Mouse (Mus musculus) kidney, embryonic 15.5 days (tissue): ENCODE measurements at regions not wholly inside any gene's neighbourhood (a gene's known extent, or its start where the extent isn't known, plus 50 kb on each side); places are given as distances from the start of the nearest gene placed in this dataset.

Experiments used
- ATAC-seq: fragments of 200-750 bp; cut with Nextera tagmentation; replicated peaks from 2 replicates; pipeline ENCODE4 v1.8.0; 2017; ENCODE audit warnings: moderate TSS enrichment; ENCODE audit not compliant: low FRiP score
- H3K27ac ChIP-seq: fragments of 300-500 bp; sonication (generic); 2 replicates; pipeline ENCODE4 v1.5.1; 2015; ENCODE audit warnings: mild to moderate bottlenecking, inconsistent platforms
- H3K27me3 ChIP-seq: fragments of 300-500 bp; sonication (generic); 2 replicates; pipeline ENCODE4 v1.6.1; 2015; ENCODE audit warnings: inconsistent platforms
- H3K36me3 ChIP-seq: fragments of 300-500 bp; sonication (generic); 2 replicates; pipeline ENCODE4 v1.6.1; 2015; ENCODE audit warnings: inconsistent platforms
- H3K4me1 ChIP-seq: fragments of 300-500 bp; sonication (generic); 2 replicates; pipeline ENCODE4 v1.6.1; 2015; ENCODE audit warnings: inconsistent platforms
- H3K4me2 ChIP-seq: fragments of 300-500 bp; sonication (generic); 2 replicates; pipeline ENCODE4 v1.6.1; 2015; ENCODE audit warnings: moderate library complexity, mild to moderate bottlenecking, inconsistent platforms
- H3K4me3 ChIP-seq: fragments of 300-500 bp; sonication (generic); replicated peaks from 2 replicates; pipeline ENCODE4 v1.5.1; 2015; ENCODE audit warnings: mild to moderate bottlenecking, inconsistent platforms
- H3K9ac ChIP-seq: fragments of 300-500 bp; sonication (generic); 2 replicates; pipeline ENCODE4 v1.6.1; 2015; ENCODE audit warnings: mild to moderate bottlenecking, inconsistent platforms
- H3K9me3 ChIP-seq: fragments of 300-500 bp; sonication (generic); replicated peaks from 2 replicates; pipeline ENCODE4 v1.6.1; 2016; ENCODE audit warnings: inconsistent platforms
- WGBS: fragments of 180-500 bp; shearing (Covaris S2); methylation state at CpG from one replicate; pipeline ENCODE4 v1.1.7; 2015; ENCODE audit warnings: mixed read lengths; 5-methylcytosine and 5-hydroxymethylcytosine counted together

- no peaks in the 10 kb centered on the region for H3K36me3 ChIP-seq
- H3K4me2 ChIP-seq, result no peak overlapping the region
- no peak for ATAC-seq
- H3K27me3 ChIP-seq, result no peaks in the 10 kb centered on the region
- H3K9ac ChIP-seq, result no peak overlapping the region
- no peak overlapping the region for H3K4me3 ChIP-seq
- peaks cover 23% of the 10 kb centered on the region for H3K4me1 ChIP-seq
- H3K27ac ChIP-seq, result peak overlapping the region; percentile 45; the same call in 1 of the 2 replicates
- no peaks in the 10 kb centered on the region for H3K9me3 ChIP-seq
- 66% methylated on average over 3 of the region's 3 CpGs for WGBS
Measured at GRCm38 (mm10) chr6:50038369-50038768, 71.7 kb upstream of the Mpp6 start.

DNA sequence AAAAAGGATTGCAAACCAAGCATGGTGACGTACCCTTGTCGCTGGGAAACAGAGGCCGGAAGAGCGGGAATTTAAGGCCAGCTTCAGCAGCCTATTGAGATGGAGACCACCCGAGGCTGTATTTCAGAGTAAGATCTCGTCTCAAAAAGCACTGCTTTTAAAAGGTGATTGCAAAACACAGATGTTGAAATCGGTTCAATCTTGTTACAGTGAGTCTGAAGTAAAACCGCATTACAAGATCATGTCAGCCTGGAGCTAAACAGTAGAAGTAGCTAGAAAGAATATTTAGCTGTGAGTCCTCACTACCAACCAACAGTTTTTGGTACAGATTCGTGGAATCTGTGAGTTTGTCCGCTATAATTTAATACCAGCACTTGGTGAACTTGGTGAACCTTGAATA is 69.0 kb upstream of the Mpp6 start:
- Histone ChIP-seq H3K36me3 (no peaks in the 10 kb centered on the region), H3K4me1 (peaks cover 20% of the 10 kb centered on the region), H3K4me3 (no peak overlapping the region), H3K9ac (no peak overlapping the region), H3K27me3 (0 out of 2 replicates have a peak, but pooled peaks cover 2% of the 10 kb centered on the region), H3K27ac (no peak overlapping the region), H3K9me3 (no peaks in the 10 kb centered on the region), H3K4me2 (no peak overlapping the region)
- ATAC-seq, result no peak
- WGBS, result 85% methylated on average over 10 of the region's 10 CpGs

- H3K9ac ChIP-seq, result no peak overlapping the region
- no peak overlapping the region for H3K27ac ChIP-seq
- no peak overlapping the region for H3K4me2 ChIP-seq
- peaks cover 20% of the 10 kb centered on the region for H3K4me1 ChIP-seq
- H3K27me3 ChIP-seq, result 0 out of 2 replicates have a peak, but pooled peaks cover 2% of the 10 kb centered on the region
- WGBS, result 34% methylated on average over 3 of the region's 3 CpGs
- no peaks in the 10 kb centered on the region for H3K9me3 ChIP-seq
- ATAC-seq, result no peak
- H3K36me3 ChIP-seq, result no peaks in the 10 kb centered on the region
- H3K4me3 ChIP-seq, result no peak overlapping the region
Measured at GRCm38 (mm10) chr6:50042127-50042526, 67.9 kb upstream of the Mpp6 start.

DNA sequence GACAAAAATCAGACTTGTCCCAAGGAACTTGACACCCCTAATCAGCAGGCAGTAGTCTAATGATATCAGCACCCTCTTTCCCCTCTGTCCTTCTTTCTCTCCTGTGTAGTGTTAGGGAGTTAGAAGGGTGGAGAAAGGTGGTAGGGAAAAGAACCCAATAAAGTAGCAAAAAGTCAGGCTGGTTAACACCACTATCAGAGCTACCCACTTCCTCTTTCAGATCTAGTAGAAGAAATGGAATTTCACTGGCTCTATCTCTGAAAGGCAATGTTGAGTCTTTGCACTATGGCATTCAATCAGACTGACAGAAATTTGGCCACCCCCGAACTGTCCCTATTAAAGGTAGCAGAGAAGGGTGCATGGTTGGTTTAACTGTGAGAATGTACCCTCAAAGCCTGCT is 65.9 kb upstream of the Mpp6 start:
- no peak for ATAC-seq
- WGBS, result 86% methylated on average over 1 of the region's 1 CpGs

DNA sequence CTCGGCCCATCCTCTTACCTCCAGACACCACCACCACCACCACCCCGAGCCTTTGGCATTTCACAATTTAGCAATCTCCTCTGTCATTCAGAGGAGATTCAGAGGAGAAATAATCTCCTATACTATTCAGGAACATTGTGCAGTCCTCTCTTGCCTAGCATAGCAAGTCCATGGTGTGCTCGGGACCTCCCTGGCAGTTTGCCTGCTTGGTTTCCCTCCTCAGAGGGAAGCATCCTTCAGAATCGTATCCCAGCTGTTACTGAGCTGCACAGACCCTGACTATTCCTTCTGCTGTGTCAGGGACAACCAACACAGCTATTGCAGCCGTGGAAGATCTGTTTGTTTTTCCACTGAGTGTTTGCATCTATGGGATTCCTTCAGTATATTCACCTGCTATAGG is 63.3 kb upstream of the Mpp6 start:
- Histone ChIP-seq H3K9ac (no peak overlapping the region), H3K27me3 (0 out of 2 replicates have a peak, but pooled peaks cover 2% of the 10 kb centered on the region), H3K36me3 (no peaks in the 10 kb centered on the region), H3K4me2 (no peak overlapping the region), H3K27ac (no peak overlapping the region), H3K4me1 (0 out of 2 replicates have a peak, but pooled peaks cover 9% of the 10 kb centered on the region), H3K9me3 (no peaks in the 10 kb centered on the region), H3K4me3 (no peak overlapping the region)
- WGBS, result 56% methylated on average over 5 of the region's 5 CpGs
- no peak for ATAC-seq

More for the DNA sequence above, 65.9 kb upstream of the Mpp6 start:
- H3K9me3 ChIP-seq, result no peaks in the 10 kb centered on the region
- 0 out of 2 replicates have a peak, but pooled peaks cover 9% of the 10 kb centered on the region for H3K4me1 ChIP-seq
- no peaks in the 10 kb centered on the region for H3K36me3 ChIP-seq
- H3K4me3 ChIP-seq, result no peak overlapping the region
- H3K9ac ChIP-seq, result no peak overlapping the region
- no peak overlapping the region for H3K27ac ChIP-seq
- H3K4me2 ChIP-seq, result no peak overlapping the region
- H3K27me3 ChIP-seq, result 0 out of 2 replicates have a peak, but pooled peaks cover 2% of the 10 kb centered on the region

DNA sequence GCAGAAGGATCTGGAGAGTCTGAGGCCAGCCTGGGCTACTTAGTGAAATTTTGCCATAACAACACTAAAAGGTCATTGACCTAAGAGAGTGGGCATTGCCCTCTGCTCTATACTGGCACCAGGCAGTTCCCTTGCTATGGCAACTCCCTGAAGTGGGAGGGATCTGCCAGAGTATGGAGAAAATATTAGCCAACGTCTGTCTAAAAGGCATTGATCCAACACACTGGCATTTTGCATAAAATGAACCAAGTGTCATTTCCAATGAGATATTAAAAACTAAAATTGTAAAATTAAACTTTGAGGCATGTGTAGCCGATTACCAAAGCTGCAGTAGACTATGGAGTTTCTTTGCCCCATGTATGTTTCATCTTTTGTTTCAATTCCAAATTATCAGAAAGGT is 57.6 kb upstream of the Mpp6 start:
- 83% methylated on average over 2 of the region's 2 CpGs for WGBS
- H3K4me3 ChIP-seq, result no peak overlapping the region
- no peak overlapping the region for H3K4me2 ChIP-seq
- H3K9me3 ChIP-seq, result no peaks in the 10 kb centered on the region
- H3K27me3 ChIP-seq, result no peaks in the 10 kb centered on the region
- no peak for ATAC-seq
- H3K27ac ChIP-seq, result no peak overlapping the region
- no peak overlapping the region for H3K9ac ChIP-seq
- H3K4me1 ChIP-seq, result no peaks in the 10 kb centered on the region
- H3K36me3 ChIP-seq, result no peaks in the 10 kb centered on the region

- Histone ChIP-seq H3K27ac (no peak overlapping the region), H3K36me3 (no peaks in the 10 kb centered on the region), H3K9me3 (no peaks in the 10 kb centered on the region), H3K27me3 (no peaks in the 10 kb centered on the region), H3K4me2 (no peak overlapping the region), H3K4me3 (no peak overlapping the region), H3K4me1 (no peaks in the 10 kb centered on the region), H3K9ac (no peak overlapping the region)
- 65% methylated on average over 2 of the region's 2 CpGs for WGBS
- no peak for ATAC-seq
Measured at GRCm38 (mm10) chr6:50053086-50053485, 57.0 kb upstream of the Mpp6 start.

DNA sequence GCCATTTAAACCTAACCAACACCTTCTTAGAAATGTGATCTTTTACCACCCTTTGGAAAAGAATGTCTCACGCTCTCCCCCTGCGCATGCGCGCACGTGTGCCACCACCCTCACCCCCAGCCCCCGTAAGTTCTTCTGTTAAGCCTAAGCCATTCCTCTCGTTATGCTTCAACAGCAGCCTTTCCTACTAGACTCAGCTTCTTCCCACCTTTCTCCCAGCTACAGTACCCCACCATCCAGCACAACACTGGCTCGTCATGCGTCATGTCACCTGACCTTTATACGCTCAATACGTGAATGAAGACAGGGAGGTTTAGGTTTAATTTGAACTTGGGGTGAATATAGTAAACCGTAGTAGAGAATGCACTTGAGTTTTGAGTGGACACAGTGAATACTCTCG is 55.8 kb upstream of the Mpp6 start:
- 71% methylated on average over 13 of the region's 13 CpGs for WGBS
- Histone ChIP-seq H3K4me3 (no peak overlapping the region), H3K27me3 (no peaks in the 10 kb centered on the region), H3K4me2 (0 out of 2 replicates have a peak overlapping the region, but pooled peaks have one; percentile 12), H3K4me1 (no peaks in the 10 kb centered on the region), H3K9ac (no peak overlapping the region), H3K27ac (no peak overlapping the region), H3K36me3 (no peaks in the 10 kb centered on the region), H3K9me3 (no peaks in the 10 kb centered on the region)
- no peak for ATAC-seq

DNA sequence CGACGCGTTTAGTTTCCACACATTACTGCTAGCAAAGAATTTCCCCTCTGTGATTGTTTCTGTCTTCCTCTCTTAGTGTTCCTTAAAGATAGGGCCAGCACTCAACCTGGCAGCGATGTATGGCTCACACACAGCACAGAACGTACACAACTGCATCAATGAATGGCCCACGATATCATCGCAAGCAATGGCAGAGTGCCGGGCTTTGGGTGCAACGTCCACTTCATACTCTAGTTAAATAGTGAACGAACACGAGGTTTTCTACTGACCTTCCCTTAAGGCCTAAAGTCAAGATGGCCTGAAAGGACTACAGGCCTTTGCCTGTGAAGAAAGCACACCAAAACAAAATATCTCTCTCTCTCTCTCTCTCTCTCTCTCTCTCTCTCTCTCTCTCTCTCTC is 51.4 kb upstream of the Mpp6 start:
- no peak for ATAC-seq
- Histone ChIP-seq H3K4me2 (no peak overlapping the region), H3K36me3 (no peaks in the 10 kb centered on the region), H3K27me3 (no peaks in the 10 kb centered on the region), H3K4me1 (no peaks in the 10 kb centered on the region), H3K4me3 (no peak overlapping the region), H3K9me3 (no peaks in the 10 kb centered on the region), H3K27ac (no peak overlapping the region), H3K9ac (no peak overlapping the region)
- 91% methylated on average over 11 of the region's 11 CpGs for WGBS

GRCm38 (mm10) chr6:50059917-50060316 is 50.1 kb upstream of the Mpp6 start:
- Histone ChIP-seq H3K36me3 (no peaks in the 10 kb centered on the region), H3K4me3 (no peak overlapping the region)
- no peak for ATAC-seq

More at GRCm38 (mm10) chr6:50059917-50060316, 50.1 kb upstream of the Mpp6 start:
- Histone ChIP-seq H3K4me1 (no peaks in the 10 kb centered on the region), H3K27ac (no peak overlapping the region), H3K9me3 (no peaks in the 10 kb centered on the region), H3K9ac (no peak overlapping the region), H3K27me3 (no peaks in the 10 kb centered on the region), H3K4me2 (no peak overlapping the region)
- 95% methylated on average over 3 of the region's 3 CpGs for WGBS
